In the genomic region with DNA sequence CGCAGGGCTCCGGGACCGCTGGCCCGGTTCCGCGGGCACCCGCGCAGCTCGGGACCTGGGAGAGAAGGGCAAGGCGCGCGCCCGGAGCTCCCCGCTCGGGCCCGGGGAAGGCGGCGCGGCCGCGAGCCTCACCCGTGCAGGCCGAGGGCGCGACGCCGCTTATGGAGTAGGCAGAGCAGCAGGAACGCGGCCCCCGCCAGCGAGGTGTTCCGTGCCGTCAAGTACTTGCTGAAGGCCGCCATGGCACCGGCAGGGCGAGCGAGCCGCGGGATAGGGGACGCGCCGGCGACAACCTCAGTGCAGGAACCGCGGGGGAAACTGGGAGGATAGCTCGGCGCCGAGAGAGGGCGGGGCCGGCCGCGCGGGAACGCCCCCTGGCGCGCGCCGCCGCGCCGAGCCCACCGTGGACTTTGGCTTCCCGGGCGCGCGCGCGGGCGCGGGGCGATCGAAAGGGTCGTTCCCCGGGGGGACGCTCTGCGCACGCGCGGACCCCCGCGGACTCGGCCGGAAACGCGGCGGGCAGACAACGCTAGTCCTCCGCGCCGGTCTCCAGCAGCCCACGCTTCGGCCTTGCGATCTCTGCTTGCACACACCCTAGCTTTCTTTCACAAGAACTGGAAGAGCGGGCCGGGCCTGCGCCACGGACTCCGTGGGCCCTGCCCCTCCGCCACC, we compare ENCODE assay signal across 8 mouse cellular contexts. TPM values are rescaled to one million over a fixed set of nuclear protein-coding genes. Genes with fewer than 3 reads are reported as not detected.
DNase-seq lines count a peak whose midpoint lies in the region; ATAC-seq and TF ChIP-seq lines count a peak whose summit lies in the region.

A gene (minus strand): TSS at position 426 of the 672 bp plus-strand sequence.

- WGBS in forebrain, embryonic 15.5 days = under 1% methylated on average over 97 of the region's 99 CpGs
- under 1% methylated on average over 94 of the region's 99 CpGs for WGBS in lung, embryonic 14.5 days
- under 1% methylated on average over 93 of the region's 99 CpGs for WGBS in olfactory bulb, adult 2 months
- under 1% methylated on average over 99 of the region's 99 CpGs for WGBS in thymus, adult 2 months

- H3K4me3 ChIP-seq in forebrain, embryonic 15.5 days = peak within 1 kb of the TSS; percentile 69
- H3K4me3 ChIP-seq in layer of hippocampus, adult 2 months = peak within 1 kb of the TSS; percentile 90
- H3K4me3 ChIP-seq in lung, embryonic 14.5 days (ENCODE audit: low read depth, low read length) = peak within 1 kb of the TSS; percentile 83
- H3K4me3 ChIP-seq in olfactory bulb, adult 2 months (ENCODE audit: insufficient read depth, low read depth, low read length) = peak within 1 kb of the TSS; percentile 90
- peak within 1 kb of the TSS; percentile 89 for H3K4me3 ChIP-seq in thymus, adult 2 months (ENCODE audit: control insufficient read depth, insufficient read depth, low read length)

- TF ChIP-seq POLR2A in olfactory bulb, adult 2 months (IDR thresholded peaks at IDR 0.05; ENCODE audit: insufficient read depth, low read depth, low read length) = peak; percentile 44; the same call in 1 of the 2 replicates
- TF ChIP-seq POLR2A in thymus, adult 2 months (IDR thresholded peaks at IDR 0.05; ENCODE audit: control insufficient read depth, extremely low read depth, insufficient read depth, low read length, poor library complexity) = peak; percentile 79

- DNase-seq in ES-CJ7 (ENCODE audit: low read depth, low spot score) = peak; percentile 91
- peak; percentile 79 for DNase-seq in cerebellum, adult 11 months
- peak; percentile 85 to 93 for DNase-seq in heart, postnatal 36 days
- peak; percentile 74 to 79 for DNase-seq in layer of hippocampus, adult 2 months (ENCODE audit: low spot score in 2 of 2)
- DNase-seq in lung, embryonic 14.5 days = peak; percentile 98
- peak; percentile 94 for DNase-seq in thymus, adult 2 months

- peaks cover 26% of the 10 kb centered on the region for H3K4me1 ChIP-seq in forebrain, embryonic 15.5 days
- H3K4me1 ChIP-seq in lung, embryonic 14.5 days (ENCODE audit: insufficient read depth) = peaks cover 3% of the 10 kb centered on the region; the same call in 1 of the 2 replicates
- H3K4me1 ChIP-seq in olfactory bulb, adult 2 months (ENCODE audit: control insufficient read depth, insufficient read depth, low read length) = peaks cover 3% of the 10 kb centered on the region; the same call in 1 of the 2 replicates
- H3K4me1 ChIP-seq in thymus, adult 2 months (replicated peaks; ENCODE audit: control insufficient read depth, insufficient read depth, low read length) = no peaks in the 10 kb centered on the region

- peak within 1 kb of the TSS; percentile 80 for H3K9ac ChIP-seq in forebrain, embryonic 15.5 days (replicated peaks)
- H3K9ac ChIP-seq in lung, embryonic 14.5 days = peak within 1 kb of the TSS; percentile 91

- peak; percentile 36 for TF ChIP-seq CTCF in layer of hippocampus, adult 2 months (conservative IDR thresholded peaks at IDR 0.05)
- no peak for TF ChIP-seq CTCF in lung, embryonic 14.5 days (IDR thresholded peaks at IDR 0.05; ENCODE audit: low read depth)
- no peak for TF ChIP-seq CTCF in olfactory bulb, adult 2 months (IDR thresholded peaks at IDR 0.05; ENCODE audit: insufficient read depth, low read depth, low read length)
- peak; percentile 51; the same call in 1 of the 2 replicates for TF ChIP-seq CTCF in thymus, adult 2 months (IDR thresholded peaks at IDR 0.05; ENCODE audit: borderline replicate concordance, control insufficient read depth, extremely low read depth, insufficient read depth, low read length, poor library complexity)

- no peaks in the 10 kb centered on the region for H3K27me3 ChIP-seq in forebrain, embryonic 15.5 days
- H3K27me3 ChIP-seq in lung, embryonic 14.5 days (ENCODE audit: insufficient read depth, low read length) = no peaks in the 10 kb centered on the region
- no peaks in the 10 kb centered on the region for H3K27me3 ChIP-seq in thymus, adult 2 months (ENCODE audit: control insufficient read depth, insufficient read depth, low read length)

- peak within 1 kb of the TSS; percentile 72 for H3K4me2 ChIP-seq in forebrain, embryonic 15.5 days (replicated peaks)
- peak within 1 kb of the TSS; percentile 74 for H3K4me2 ChIP-seq in lung, embryonic 14.5 days

- peak within 1 kb of the TSS; percentile 97 for H3K27ac ChIP-seq in forebrain, embryonic 15.5 days (replicated peaks)
- H3K27ac ChIP-seq in layer of hippocampus, adult 2 months = peak within 1 kb of the TSS; percentile 98
- H3K27ac ChIP-seq in lung, embryonic 14.5 days (ENCODE audit: low read depth) = peak within 1 kb of the TSS; percentile 96
- peak within 1 kb of the TSS; percentile 93 for H3K27ac ChIP-seq in olfactory bulb, adult 2 months (ENCODE audit: insufficient read depth, low read depth, low read length)
- 0 out of 2 replicates have a peak within 1 kb of the TSS, but pooled peaks have one; percentile 19 for H3K27ac ChIP-seq in thymus, adult 2 months (ENCODE audit: control insufficient read depth, insufficient read depth, low read length)

- H3K36me3 ChIP-seq in forebrain, embryonic 15.5 days = no peaks in the 10 kb centered on the region
- H3K36me3 ChIP-seq in lung, embryonic 14.5 days (ENCODE audit: insufficient read depth) = no peaks in the 10 kb centered on the region
- H3K36me3 ChIP-seq in thymus, adult 2 months (ENCODE audit: control insufficient read depth, insufficient read depth, low read length) = no peaks in the 10 kb centered on the region

- no peaks in the 10 kb centered on the region for H3K9me3 ChIP-seq in forebrain, embryonic 15.5 days
- H3K9me3 ChIP-seq in lung, embryonic 14.5 days (ENCODE audit: low read depth, low read length) = no peaks in the 10 kb centered on the region

- intact Hi-C loops in heart, postnatal 36 days (cut with DNase I) = loop anchor here (5.0 kb wide), 2 partner anchors 137 to 432 kb away; a partner anchor contains a TSS

- peak; percentile 93 for ATAC-seq in forebrain, embryonic 15.5 days (replicated peaks)
- ATAC-seq in lung, embryonic 14.5 days (ENCODE audit: insufficient read depth) = peak; percentile 91

RNA-seq across cellular contexts. Expression of the gene that starts here (rescaled TPM):
- 68.9 and 70.3 TPM in 2 replicates for polyA plus RNA-seq in forebrain, embryonic 15.5 days (2015; fragmentation: Nextera tagmentation; extraction: Ambion mirVana)
- total RNA-seq in heart, postnatal 36 days (2021) = 10 to 100 TPM; 94.6 to 98.6 TPM
- total RNA-seq in layer of hippocampus, adult 2 months (2021) = 10 to 100 TPM; 55.7 to 55.8 TPM
- polyA plus RNA-seq in lung, embryonic 14.5 days (2014; fragmentation: Nextera tagmentation; extraction: Ambion mirVana) = 78.0 and 78.7 TPM in 2 replicates
- polyA plus RNA-seq in olfactory bulb, adult 2 months (2012; ENCODE audit: insufficient read depth, insufficient read length, low replicate concordance, missing spikeins) = 174 TPM in 1 of 2 replicates, not detected in the other
- polyA plus RNA-seq in thymus, adult 2 months (2012; rRNA removed) = 5.1 and 5.4 TPM in 2 replicates

Comparison
In these comparisons a context has a peak if more than half of its experiments do, and no peak if none do; other contexts are left out.
1. Peak in every context shown above with its lines: DNase-seq, ATAC-seq, H3K4me3 ChIP-seq and H3K27ac ChIP-seq.
2. H3K27ac ChIP-seq: peak in every context shown above with its lines; median percentile 98 in layer of hippocampus, adult 2 months; 97 in forebrain, embryonic 15.5 days; 96 in lung, embryonic 14.5 days; 93 in olfactory bulb, adult 2 months; 19 in thymus, adult 2 months.
3. CTCF ChIP-seq: peak in layer of hippocampus, adult 2 months (single experiment) and thymus, adult 2 months (single experiment); none in lung, embryonic 14.5 days (single experiment) and olfactory bulb, adult 2 months (single experiment).